Mouse (Mus musculus) MEL (cell line): ENCODE data around the gene Sort1. TPM values are rescaled to one million over a fixed set of nuclear protein-coding genes. Genes with fewer than 3 reads are reported as not detected.

Experiments
- DNase-seq: peaks from one replicate; pipeline ENCODE4 v3.0.0; 2011; ENCODE audit warnings: low read depth, low spot score
- H3K27ac ChIP-seq: 2 replicates; pipeline ENCODE4 v1.5.1; 2012; ENCODE audit warnings: low read depth, mild to moderate bottlenecking, control low read depth, low read length, moderate library complexity; ENCODE audit not compliant: control insufficient read depth
- H3K27me3 ChIP-seq, 2 experiments: fragments of 150-350 bp in 1 of 2; sonication (generic) in 1 of 2; 2 replicates each; pipeline ENCODE4 v1.6.1; 2012; ENCODE audit warnings: low read length in 2 of 2, mild to moderate bottlenecking in 2 of 2, improper control_type of control experiment in 1 of 2, moderate library complexity in 1 of 2; ENCODE audit not compliant: insufficient read depth in 2 of 2, control insufficient read depth in 1 of 2
- H3K36me3 ChIP-seq, 2 experiments: 2 replicates each; pipeline ENCODE4 v1.6.1; 2012 to 2014; ENCODE audit warnings: low read length in 2 of 2, improper control_type of control experiment in 1 of 2, inconsistent platforms in 1 of 2, mild to moderate bottlenecking in 1 of 2; ENCODE audit not compliant: insufficient read depth in 2 of 2, control insufficient read depth in 1 of 2
- H3K4me1 ChIP-seq, 2 experiments: fragments of 150-350 bp in 1 of 2; sonication (generic) in 1 of 2; 2 replicates each; pipeline ENCODE4 v1.6.1; 2012; ENCODE audit warnings: low read length in 2 of 2, improper control_type of control experiment in 1 of 2, mild to moderate bottlenecking in 1 of 2; ENCODE audit not compliant: insufficient read depth in 2 of 2, control insufficient read depth in 1 of 2
- H3K4me3 ChIP-seq, 2 experiments: fragments of 150-350 bp in 1 of 2; sonication (generic) in 1 of 2; 2 replicates each; pipeline ENCODE4 v1.5.1; 2012; ENCODE audit warnings: low read depth in 2 of 2, low read length in 2 of 2, mild to moderate bottlenecking in 2 of 2, moderate library complexity in 2 of 2, control low read depth in 1 of 2, improper control_type of control experiment in 1 of 2; ENCODE audit not compliant: control insufficient read depth in 1 of 2, insufficient read depth in 1 of 2
- H3K79me2 ChIP-seq: 2 replicates; pipeline ENCODE4 v1.6.1; 2012; ENCODE audit warnings: mild to moderate bottlenecking, low read length, moderate library complexity; ENCODE audit not compliant: control insufficient read depth, poor library complexity, insufficient read depth
- H3K9ac ChIP-seq: 2 replicates; pipeline ENCODE4 v1.6.1; 2012; ENCODE audit warnings: low read depth, mild to moderate bottlenecking, control low read depth, low read length, moderate library complexity; ENCODE audit not compliant: control insufficient read depth, poor library complexity, severe bottlenecking
- H3K9me3 ChIP-seq: fragments of 150-350 bp; sonication (generic); replicated peaks from 2 replicates; pipeline ENCODE4 v1.6.1; 2012; ENCODE audit warnings: mild to moderate bottlenecking, low read length, improper control_type of control experiment, moderate library complexity; ENCODE audit not compliant: insufficient read depth
- CHD1 ChIP-seq: IDR thresholded peaks from 2 replicates; pipeline ENCODE4 v1.6.1; 2012; ENCODE audit warnings: low read depth, mild to moderate bottlenecking, inconsistent platforms, low read length, improper control_type of control experiment
- CTCF ChIP-seq, 3 experiments: IDR thresholded peaks in 2 of 3; conservative IDR thresholded peaks in 1 of 3; 2 replicates each; pipeline ENCODE4 v1.5.1; 2011 to 2012; ENCODE audit warnings: low read length in 3 of 3, low read depth in 2 of 3, mild to moderate bottlenecking in 2 of 3, improper control_type of control experiment in 1 of 3, inconsistent platforms in 1 of 3, mixed read lengths in 1 of 3, moderate library complexity in 1 of 3; ENCODE audit not compliant: control insufficient read depth in 1 of 3, insufficient read depth in 1 of 3, poor library complexity in 1 of 3, severe bottlenecking in 1 of 3
- E2F4 ChIP-seq: IDR thresholded peaks from 2 replicates; pipeline ENCODE4 v1.6.1; 2011; ENCODE audit warnings: low read depth, low read length, improper control_type of control experiment, borderline replicate concordance
- ELF1 ChIP-seq: IDR thresholded peaks from 2 replicates; pipeline ENCODE4 v1.6.1; 2014; ENCODE audit warnings: low read depth, mild to moderate bottlenecking, inconsistent platforms, low read length, improper control_type of control experiment, moderate library complexity
- EP300 ChIP-seq, 2 experiments: IDR thresholded peaks; 2 replicates each; pipeline ENCODE4 v1.6.1; 2011; ENCODE audit warnings: improper control_type of control experiment in 2 of 2, low read length in 2 of 2, low read depth in 1 of 2, mild to moderate bottlenecking in 1 of 2
- ETS1 ChIP-seq: IDR thresholded peaks from 2 replicates; pipeline ENCODE4 v1.6.1; 2012; ENCODE audit warnings: low read depth, mild to moderate bottlenecking, inconsistent platforms, low read length, improper control_type of control experiment, moderate library complexity
- GABPA ChIP-seq: IDR thresholded peaks from 2 replicates; pipeline ENCODE4 v1.6.1; 2012; ENCODE audit warnings: low read depth, mild to moderate bottlenecking, inconsistent platforms, low read length, improper control_type of control experiment, moderate library complexity
- HCFC1 ChIP-seq: IDR thresholded peaks from 2 replicates; pipeline ENCODE4 v1.6.1; 2012; ENCODE audit warnings: low read depth, mild to moderate bottlenecking, inconsistent platforms, low read length, improper control_type of control experiment, moderate library complexity
- KAT2A ChIP-seq: conservative IDR thresholded peaks from 2 replicates; pipeline ENCODE4 v1.6.1; 2012; ENCODE audit warnings: low read depth, low read length, improper control_type of control experiment, inconsistent platforms
- MAFK ChIP-seq: IDR thresholded peaks from 2 replicates; pipeline ENCODE4 v1.6.1; 2011; ENCODE audit warnings: low read depth, mild to moderate bottlenecking, low read length, improper control_type of control experiment, borderline replicate concordance
- MAX ChIP-seq: IDR thresholded peaks from 2 replicates; pipeline ENCODE4 v1.6.1; 2011; ENCODE audit warnings: low read length, improper control_type of control experiment
- MAZ ChIP-seq: IDR thresholded peaks from 2 replicates; pipeline ENCODE4 v1.6.1; 2012; ENCODE audit warnings: low read depth, mild to moderate bottlenecking, inconsistent platforms, low read length, improper control_type of control experiment
- MEF2A ChIP-seq: IDR thresholded peaks from 2 replicates; pipeline ENCODE4 v1.6.1; 2014; ENCODE audit warnings: low read depth, mild to moderate bottlenecking, inconsistent platforms, low read length, improper control_type of control experiment; ENCODE audit not compliant: poor library complexity, insufficient replicate concordance, severe bottlenecking; ENCODE audit errors: extremely low read depth
- MXI1 ChIP-seq: IDR thresholded peaks from 2 replicates; pipeline ENCODE4 v1.6.1; 2011; ENCODE audit warnings: mild to moderate bottlenecking, low read depth, low read length, improper control_type of control experiment
- MYB ChIP-seq: IDR thresholded peaks from 2 replicates; pipeline ENCODE4 v1.6.1; 2011; ENCODE audit warnings: mild to moderate bottlenecking, low read depth, low read length, improper control_type of control experiment
- MYC ChIP-seq: IDR thresholded peaks from 2 replicates; pipeline ENCODE4 v1.6.1; 2011; ENCODE audit warnings: low read depth, mild to moderate bottlenecking, low read length, improper control_type of control experiment, moderate library complexity
- NRF1 ChIP-seq: IDR thresholded peaks from 2 replicates; pipeline ENCODE4 v1.6.1; 2014; ENCODE audit warnings: low read depth, mild to moderate bottlenecking, inconsistent platforms, low read length, improper control_type of control experiment, moderate library complexity; ENCODE audit not compliant: poor library complexity, insufficient read depth, severe bottlenecking
- POLR2A ChIP-seq, 2 experiments: IDR thresholded peaks; 2 replicates each; pipeline ENCODE4 v1.6.1; 2011 to 2012; ENCODE audit warnings: low read length in 2 of 2, mild to moderate bottlenecking in 2 of 2, control low read depth in 1 of 2, improper control_type of control experiment in 1 of 2, low read depth in 1 of 2, moderate library complexity in 1 of 2; ENCODE audit not compliant: control insufficient read depth in 1 of 2, insufficient read depth in 1 of 2, poor library complexity in 1 of 2
- POLR2AphosphoS2 ChIP-seq: IDR thresholded peaks from 2 replicates; pipeline ENCODE4 v1.6.1; 2011; ENCODE audit warnings: low read length, improper control_type of control experiment
- RAD21 ChIP-seq: IDR thresholded peaks from 2 replicates; pipeline ENCODE4 v1.6.1; 2011; ENCODE audit warnings: mild to moderate bottlenecking, low read depth, low read length, improper control_type of control experiment
- RCOR1 ChIP-seq: IDR thresholded peaks from 2 replicates; pipeline ENCODE4 v1.6.1; 2012; ENCODE audit warnings: low read depth, mild to moderate bottlenecking, inconsistent platforms, low read length, improper control_type of control experiment
- SIN3A ChIP-seq: IDR thresholded peaks from 2 replicates; pipeline ENCODE4 v1.6.1; 2012; ENCODE audit warnings: low read length, improper control_type of control experiment, inconsistent platforms
- SMC3 ChIP-seq: IDR thresholded peaks from 2 replicates; pipeline ENCODE4 v1.6.1; 2011; ENCODE audit warnings: low read depth, low read length, improper control_type of control experiment
- TAL1 ChIP-seq: IDR thresholded peaks from 2 replicates; pipeline ENCODE4 v1.6.1; 2012; ENCODE audit warnings: mild to moderate bottlenecking, inconsistent platforms, low read length, moderate library complexity, mixed read lengths
- USF2 ChIP-seq, 2 experiments: IDR thresholded peaks; 2 replicates each; pipeline ENCODE4 v1.6.1; 2011 to 2012; ENCODE audit warnings: improper control_type of control experiment in 2 of 2, low read length in 2 of 2, borderline replicate concordance in 1 of 2, inconsistent platforms in 1 of 2, low read depth in 1 of 2, mild to moderate bottlenecking in 1 of 2; ENCODE audit not compliant: insufficient read depth in 1 of 2
- ZC3H11A ChIP-seq: IDR thresholded peaks from 2 replicates; pipeline ENCODE4 v1.6.1; 2012; ENCODE audit warnings: low read depth, mild to moderate bottlenecking, inconsistent platforms, low read length, improper control_type of control experiment
- ZKSCAN1 ChIP-seq: IDR thresholded peaks from 2 replicates; pipeline ENCODE4 v1.6.1; 2012; ENCODE audit warnings: low read depth, mild to moderate bottlenecking, inconsistent platforms, low read length, improper control_type of control experiment, moderate library complexity
- ZMIZ1 ChIP-seq: IDR thresholded peaks from 2 replicates; pipeline ENCODE4 v1.6.1; 2012; ENCODE audit warnings: low read depth, mild to moderate bottlenecking, inconsistent platforms, low read length, improper control_type of control experiment, moderate library complexity
- ZNF384 ChIP-seq: IDR thresholded peaks from 2 replicates; pipeline ENCODE4 v1.6.1; 2012; ENCODE audit warnings: low read depth, mild to moderate bottlenecking, inconsistent platforms, low read length, improper control_type of control experiment
- polyA plus RNA-seq, 2 experiments: library from polyadenylated mRNA; stranded (reverse) in 1 of 2; unstranded in 1 of 2; fragments of >175 nt in 1 of 2; fragments of >200 nt in 1 of 2; gene quantifications; 2 replicates each; pipeline versions ENCODE4 v1.2.1 to v1.2.4; 2012; ENCODE audit warnings: low replicate concordance in 2 of 2, low read depth in 1 of 2; ENCODE audit not compliant: insufficient read length in 2 of 2, insufficient read depth in 1 of 2, missing spikeins in 1 of 2
- total RNA-seq: library from RNA; depleted of rRNA; stranded (reverse); fragments of 300-350 nt; gene quantifications from 2 replicates; pipeline ENCODE4 v1.2.3, GENCODE M21; 2012

Sort1 gene
- total and polyA plus RNA-seq, 3 experiments = 10.2 to 28.3 (median 22.7) TPM

DNA sequence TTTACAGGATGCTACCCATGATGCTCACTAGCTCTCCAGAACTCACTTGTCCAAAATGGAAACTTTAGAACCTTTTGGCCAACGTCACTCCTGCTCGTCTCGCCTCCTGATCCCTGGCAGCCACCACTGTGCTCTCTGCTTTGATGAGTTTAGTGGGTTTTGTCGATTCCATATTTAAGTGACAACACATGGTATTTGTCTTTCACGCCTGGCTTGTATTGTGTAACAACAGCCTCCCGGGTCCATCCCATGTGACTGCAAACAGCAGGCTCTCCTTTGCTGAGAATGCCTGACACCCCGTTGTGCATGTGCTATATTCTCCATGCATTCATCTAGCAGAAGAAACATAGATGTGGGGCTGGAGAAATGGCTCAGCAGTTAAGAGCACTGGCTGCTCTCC is 58.3 kb downstream of the Sort1 start:
- no peaks in the 10 kb centered on the region for H3K27me3 ChIP-seq
- TF ChIP-seq RCOR1 (no peak), ZNF384 (no peak), GABPA (no peak), TAL1 (no peak), MEF2A (no peak), MAX (no peak), MAZ (no peak), ELF1 (no peak), E2F4 (no peak), NRF1 (no peak), RAD21 (no peak), ZC3H11A (no peak), CTCF (IDR thresholded peaks at IDR 0.05 in 2 of 3, conservative IDR thresholded peaks at IDR 0.05 in 1 of 3; ENCODE audit: control insufficient read depth in 1 of 3, insufficient read depth in 1 of 3, low read depth in 2 of 3, low read length in 3 of 3, poor library complexity in 1 of 3, severe bottlenecking in 1 of 3) (no peak), MYB (no peak), POLR2AphosphoS2 (no peak), MXI1 (no peak)
- TF ChIP-seq, all 39 proteins: peak for 0
- H3K4me3 ChIP-seq = no peak overlapping the region
- peaks cover 0 to 3% of the 10 kb centered on the region in 2 experiments; a peak in 2 of 4 replicates for H3K36me3 ChIP-seq
- no peak for DNase-seq
- H3K9ac ChIP-seq = no peak overlapping the region
- H3K79me2 ChIP-seq = no peaks in the 10 kb centered on the region
- no peak overlapping the region for H3K27ac ChIP-seq
- H3K9me3 ChIP-seq = no peaks in the 10 kb centered on the region
- H3K4me1 ChIP-seq = peaks cover 0 to 3% of the 10 kb centered on the region in 2 experiments; a peak in 1 of 4 replicates

DNA sequence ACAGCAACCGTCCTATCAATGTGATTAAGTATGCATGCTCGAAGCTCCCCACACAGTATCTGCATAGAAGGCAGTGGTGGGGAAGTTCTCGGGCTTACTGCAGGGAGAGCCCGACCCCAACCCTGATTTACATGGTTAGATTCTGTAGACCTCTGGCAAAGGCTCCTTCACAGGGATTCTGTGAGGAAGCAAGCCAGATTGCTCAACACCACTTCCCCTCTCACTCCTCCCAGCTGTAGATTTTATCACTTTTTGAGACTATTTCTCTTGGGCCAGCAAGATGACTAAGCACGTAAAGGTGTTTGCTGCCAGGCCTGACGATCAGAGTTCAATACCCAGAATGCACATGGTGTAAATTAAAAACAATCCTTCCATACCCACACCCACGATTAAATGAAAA is 62.0 kb downstream of the Sort1 start:
- DNase-seq = peak; percentile 48
- H3K9me3 ChIP-seq = no peaks in the 10 kb centered on the region
- H3K9ac ChIP-seq = no peak overlapping the region
- no peaks in the 10 kb centered on the region for H3K79me2 ChIP-seq
- peaks cover 2 to 3% of the 10 kb centered on the region in 2 experiments; a peak in 2 of 4 replicates for H3K4me1 ChIP-seq
- H3K4me3 ChIP-seq = no peak overlapping the region
- no peak overlapping the region for H3K27ac ChIP-seq
- H3K27me3 ChIP-seq = no peaks in the 10 kb centered on the region
- peaks cover 0 to 3% of the 10 kb centered on the region in 2 experiments; a peak in 2 of 4 replicates for H3K36me3 ChIP-seq
- TF ChIP-seq SIN3A (0 out of 2 replicates have a peak, but pooled peaks have one; percentile 12), POLR2AphosphoS2 (no peak), MYC (no peak), USF2 (IDR thresholded peaks at IDR 0.05; ENCODE audit: borderline replicate concordance in 1 of 2, insufficient read depth in 1 of 2, low read depth in 1 of 2, low read length in 2 of 2) (no peak), MAX (no peak), MXI1 (no peak), SMC3 (no peak), KAT2A (no peak), ELF1 (no peak), EP300 (IDR thresholded peaks at IDR 0.05; ENCODE audit: low read depth in 1 of 2, low read length in 2 of 2) (0 out of 4 replicates have a peak, but pooled peaks of 1 of the 2 experiments have one; percentile 12), MEF2A (no peak), RCOR1 (peak; percentile 72; the same call in 1 of the 2 replicates), ZMIZ1 (no peak), MAFK (no peak), CHD1 (no peak), POLR2A (IDR thresholded peaks at IDR 0.05; ENCODE audit: control insufficient read depth in 1 of 2, insufficient read depth in 1 of 2, low read depth in 1 of 2, low read length in 2 of 2, poor library complexity in 1 of 2) (no peak), ZKSCAN1 (no peak), GABPA (no peak), MAZ (no peak), ETS1 (peak; percentile 79), NRF1 (no peak), HCFC1 (no peak), MYB (no peak), CTCF (IDR thresholded peaks at IDR 0.05 in 2 of 3, conservative IDR thresholded peaks at IDR 0.05 in 1 of 3; ENCODE audit: control insufficient read depth in 1 of 3, insufficient read depth in 1 of 3, low read depth in 2 of 3, low read length in 3 of 3, poor library complexity in 1 of 3, severe bottlenecking in 1 of 3) (no peak), ZC3H11A (no peak)
